Mouse (Mus musculus): Measurements from ENCODE around the gene Tmem200b. TPM values are rescaled to one million over a fixed set of nuclear protein-coding genes. Genes with fewer than 3 reads are reported as not detected.

The Tmem200b gene
- polyA plus RNA-seq, 1 experiment, result 26.3 TPM

GRCm38 (mm10) chr4:131898503-131899179 is 22.9 kb upstream of the Tmem200b start:
- H3K4me3 ChIP-seq (replicated peaks; ENCODE audit: insufficient read depth, low read depth, low read length), result no peak overlapping the region
- H3K27me3 ChIP-seq (ENCODE audit: control insufficient read depth, insufficient read depth, low read length), result no peaks in the 10 kb centered on the region
- WGBS, result 56% methylated on average over 12 of the region's 12 CpGs
- no peak for TF ChIP-seq CTCF (IDR thresholded peaks at IDR 0.05; ENCODE audit: borderline replicate concordance, insufficient read depth, low read depth, low read length)
- no peak for TF ChIP-seq POLR2A (IDR thresholded peaks at IDR 0.05; ENCODE audit: borderline replicate concordance, insufficient read depth, low read length)
- H3K4me1 ChIP-seq (ENCODE audit: control insufficient read depth, insufficient read depth, low read length), result peaks cover 7% of the 10 kb centered on the region; the same call in 1 of the 2 replicates
- DNase-seq, result no peak
- H3K27ac ChIP-seq (ENCODE audit: insufficient read depth, low read length), result no peak overlapping the region

- no peaks in the 10 kb centered on the region for H3K27me3 ChIP-seq (ENCODE audit: control insufficient read depth, insufficient read depth, low read length)
- H3K4me3 ChIP-seq (replicated peaks; ENCODE audit: insufficient read depth, low read depth, low read length), result no peak overlapping the region
- peaks cover 7% of the 10 kb centered on the region; the same call in 1 of the 2 replicates for H3K4me1 ChIP-seq (ENCODE audit: control insufficient read depth, insufficient read depth, low read length)
- H3K27ac ChIP-seq (ENCODE audit: insufficient read depth, low read length), result no peak overlapping the region
- TF ChIP-seq CTCF (IDR thresholded peaks at IDR 0.05; ENCODE audit: borderline replicate concordance, insufficient read depth, low read depth, low read length) (no peak), POLR2A (IDR thresholded peaks at IDR 0.05; ENCODE audit: borderline replicate concordance, insufficient read depth, low read length) (no peak)
- DNase-seq, result peak; percentile 54 to 61
- WGBS, result 30% methylated on average over 6 of the region's 6 CpGs
Measured at GRCm38 (mm10) chr4:131899180-131899554, 22.4 kb upstream of the Tmem200b start.

GRCm38 (mm10) chr4:131901090-131901489 is 20.5 kb upstream of the Tmem200b start:
- peaks cover 7% of the 10 kb centered on the region; the same call in 1 of the 2 replicates for H3K4me1 ChIP-seq (ENCODE audit: control insufficient read depth, insufficient read depth, low read length)
- DNase-seq, result no peak
- TF ChIP-seq POLR2A (IDR thresholded peaks at IDR 0.05; ENCODE audit: borderline replicate concordance, insufficient read depth, low read length), result no peak
- no peak for TF ChIP-seq CTCF (IDR thresholded peaks at IDR 0.05; ENCODE audit: borderline replicate concordance, insufficient read depth, low read depth, low read length)
- 78% methylated on average over 15 of the region's 15 CpGs for WGBS
- H3K27me3 ChIP-seq (ENCODE audit: control insufficient read depth, insufficient read depth, low read length), result no peaks in the 10 kb centered on the region
- H3K27ac ChIP-seq (ENCODE audit: insufficient read depth, low read length), result no peak overlapping the region
- H3K4me3 ChIP-seq (replicated peaks; ENCODE audit: insufficient read depth, low read depth, low read length), result no peak overlapping the region

- Histone ChIP-seq H3K4me3 (replicated peaks; ENCODE audit: insufficient read depth, low read depth, low read length) (no peak overlapping the region), H3K27ac (ENCODE audit: insufficient read depth, low read length) (no peak overlapping the region), H3K4me1 (ENCODE audit: control insufficient read depth, insufficient read depth, low read length) (peaks cover 1% of the 10 kb centered on the region; the same call in 1 of the 2 replicates), H3K27me3 (ENCODE audit: control insufficient read depth, insufficient read depth, low read length) (no peaks in the 10 kb centered on the region)
- no peak for DNase-seq
- WGBS, result 47% methylated on average over 8 of the region's 8 CpGs
- TF ChIP-seq POLR2A (IDR thresholded peaks at IDR 0.05; ENCODE audit: borderline replicate concordance, insufficient read depth, low read length) (no peak), CTCF (IDR thresholded peaks at IDR 0.05; ENCODE audit: borderline replicate concordance, insufficient read depth, low read depth, low read length) (peak; percentile 67)
Measured at GRCm38 (mm10) chr4:131904478-131904877, 17.1 kb upstream of the Tmem200b start.

GRCm38 (mm10) chr4:131906423-131906822 is 15.1 kb upstream of the Tmem200b start:
- TF ChIP-seq POLR2A (IDR thresholded peaks at IDR 0.05; ENCODE audit: borderline replicate concordance, insufficient read depth, low read length) (no peak), CTCF (IDR thresholded peaks at IDR 0.05; ENCODE audit: borderline replicate concordance, insufficient read depth, low read depth, low read length) (no peak)
- no peaks in the 10 kb centered on the region for H3K27me3 ChIP-seq (ENCODE audit: control insufficient read depth, insufficient read depth, low read length)
- no peak overlapping the region for H3K4me3 ChIP-seq (replicated peaks; ENCODE audit: insufficient read depth, low read depth, low read length)
- H3K27ac ChIP-seq (ENCODE audit: insufficient read depth, low read length), result no peak overlapping the region
- 63% methylated on average over 6 of the region's 6 CpGs for WGBS
- no peak for DNase-seq
- H3K4me1 ChIP-seq (ENCODE audit: control insufficient read depth, insufficient read depth, low read length), result no peaks in the 10 kb centered on the region

GRCm38 (mm10) chr4:131907912-131908311 is 13.7 kb upstream of the Tmem200b start:
- 97% methylated on average over 3 of the region's 3 CpGs for WGBS
- no peak overlapping the region for H3K27ac ChIP-seq (ENCODE audit: insufficient read depth, low read length)
- DNase-seq, result no peak
- H3K4me3 ChIP-seq (replicated peaks; ENCODE audit: insufficient read depth, low read depth, low read length), result no peak overlapping the region
- no peak for TF ChIP-seq POLR2A (IDR thresholded peaks at IDR 0.05; ENCODE audit: borderline replicate concordance, insufficient read depth, low read length)
- no peaks in the 10 kb centered on the region for H3K4me1 ChIP-seq (ENCODE audit: control insufficient read depth, insufficient read depth, low read length)
- no peaks in the 10 kb centered on the region for H3K27me3 ChIP-seq (ENCODE audit: control insufficient read depth, insufficient read depth, low read length)

- no peaks in the 10 kb centered on the region for H3K4me1 ChIP-seq (ENCODE audit: control insufficient read depth, insufficient read depth, low read length)
- no peak for DNase-seq
- H3K27ac ChIP-seq (ENCODE audit: insufficient read depth, low read length), result no peak overlapping the region
- TF ChIP-seq CTCF (IDR thresholded peaks at IDR 0.05; ENCODE audit: borderline replicate concordance, insufficient read depth, low read depth, low read length), result no peak
- TF ChIP-seq POLR2A (IDR thresholded peaks at IDR 0.05; ENCODE audit: borderline replicate concordance, insufficient read depth, low read length), result no peak
- no peaks in the 10 kb centered on the region for H3K27me3 ChIP-seq (ENCODE audit: control insufficient read depth, insufficient read depth, low read length)
- no peak overlapping the region for H3K4me3 ChIP-seq (replicated peaks; ENCODE audit: insufficient read depth, low read depth, low read length)
- WGBS, result 17% methylated on average over 18 of the region's 21 CpGs
Measured at GRCm38 (mm10) chr4:131910237-131910994, 11.2 kb upstream of the Tmem200b start.

- Histone ChIP-seq H3K4me1 (ENCODE audit: control insufficient read depth, insufficient read depth, low read length) (no peaks in the 10 kb centered on the region), H3K27me3 (ENCODE audit: control insufficient read depth, insufficient read depth, low read length) (no peaks in the 10 kb centered on the region), H3K4me3 (replicated peaks; ENCODE audit: insufficient read depth, low read depth, low read length) (no peak overlapping the region), H3K27ac (ENCODE audit: insufficient read depth, low read length) (no peak overlapping the region)
- TF ChIP-seq POLR2A (IDR thresholded peaks at IDR 0.05; ENCODE audit: borderline replicate concordance, insufficient read depth, low read length) (no peak), CTCF (IDR thresholded peaks at IDR 0.05; ENCODE audit: borderline replicate concordance, insufficient read depth, low read depth, low read length) (no peak)
- DNase-seq, result no peak
- 54% methylated on average over 5 of the region's 5 CpGs for WGBS
Measured at GRCm38 (mm10) chr4:131911521-131911920, 10.1 kb upstream of the Tmem200b start.

All from cerebellum, adult 2 months (tissue).